In genomic region chr14:31494975-31495455, GRCm38 (mm10) we compare ENCODE assay signal across 8 mouse cellular contexts. TPM values are rescaled to one million over a fixed set of nuclear protein-coding genes. Genes with fewer than 3 reads are reported as not detected.
DNase-seq lines count a peak whose midpoint lies in the region; ATAC-seq and TF ChIP-seq lines count a peak whose summit lies in the region.

Gene Mettl6, minus strand, starts transcription at chr14:31495040.

- no peak for TF ChIP-seq CTCF in liver, embryonic 14.5 days (IDR thresholded peaks at IDR 0.05; ENCODE audit: low read depth)
- TF ChIP-seq CTCF in stomach, postnatal 0 days (IDR thresholded peaks at IDR 0.05; ENCODE audit: low read depth), result peak; percentile 27; the same call in 1 of the 2 replicates

- ATAC-seq in CD4-positive, CD25-positive, alpha-beta regulatory T cell, adult 4 months, result peak; percentile 93
- peak; percentile 86 for ATAC-seq in heart, embryonic 15.5 days (replicated peaks; ENCODE audit: insufficient number of reproducible peaks, insufficient read depth, low FRiP score, low read depth)
- ATAC-seq in liver, embryonic 14.5 days (ENCODE audit: insufficient read depth), result peak; percentile 84
- peak; percentile 78 for ATAC-seq in neural tube, embryonic 11.5 days (ENCODE audit: insufficient read depth, low FRiP score, low TSS enrichment)
- peak; percentile 95 for ATAC-seq in stomach, postnatal 0 days (ENCODE audit: low FRiP score, low TSS enrichment)

- H3K4me2 ChIP-seq in heart, embryonic 15.5 days, result peak within 1 kb of the TSS; percentile 75
- peak within 1 kb of the TSS; percentile 97 for H3K4me2 ChIP-seq in liver, embryonic 14.5 days (ENCODE audit: low read depth)
- H3K4me2 ChIP-seq in neural tube, embryonic 11.5 days (ENCODE audit: low read depth), result peak within 1 kb of the TSS; percentile 96
- H3K4me2 ChIP-seq in stomach, postnatal 0 days (replicated peaks; ENCODE audit: low read depth), result peak within 1 kb of the TSS; percentile 86

- peak within 1 kb of the TSS; percentile 95 for H3K27ac ChIP-seq in forebrain, embryonic 10.5 days
- H3K27ac ChIP-seq in heart, embryonic 15.5 days, result peak within 1 kb of the TSS; percentile 91
- H3K27ac ChIP-seq in liver, embryonic 14.5 days, result peak within 1 kb of the TSS; percentile 86
- H3K27ac ChIP-seq in neural tube, embryonic 11.5 days (ENCODE audit: low read depth, low read length), result peak within 1 kb of the TSS; percentile 80
- peak within 1 kb of the TSS; percentile 93 for H3K27ac ChIP-seq in stomach, postnatal 0 days (replicated peaks)

- H3K9me3 ChIP-seq in forebrain, embryonic 10.5 days, result no peaks in the 10 kb centered on the region
- no peaks in the 10 kb centered on the region for H3K9me3 ChIP-seq in heart, embryonic 15.5 days (replicated peaks)
- H3K9me3 ChIP-seq in liver, embryonic 14.5 days (ENCODE audit: control insufficient read depth, low read length), result no peaks in the 10 kb centered on the region
- H3K9me3 ChIP-seq in neural tube, embryonic 11.5 days (ENCODE audit: control insufficient read depth, low read length), result no peaks in the 10 kb centered on the region
- no peaks in the 10 kb centered on the region for H3K9me3 ChIP-seq in stomach, postnatal 0 days (ENCODE audit: control insufficient read depth, low read length)

- peak; percentile 40; the same call in 1 of the 2 replicates for TF ChIP-seq EP300 in liver, embryonic 14.5 days (IDR thresholded peaks at IDR 0.05; ENCODE audit: low read depth)
- no peak for TF ChIP-seq EP300 in stomach, postnatal 0 days (optimal IDR thresholded peaks at IDR 0.05)

- peak within 1 kb of the TSS; percentile 96 for H3K9ac ChIP-seq in heart, embryonic 15.5 days
- H3K9ac ChIP-seq in liver, embryonic 14.5 days (replicated peaks), result peak within 1 kb of the TSS; percentile 93
- H3K9ac ChIP-seq in neural tube, embryonic 11.5 days (ENCODE audit: low read length), result peak within 1 kb of the TSS; percentile 93
- H3K9ac ChIP-seq in stomach, postnatal 0 days (ENCODE audit: low read length), result peak within 1 kb of the TSS; percentile 93

- peaks cover 56% of the 10 kb centered on the region for H3K36me3 ChIP-seq in forebrain, embryonic 10.5 days (replicated peaks)
- peaks cover 29% of the 10 kb centered on the region for H3K36me3 ChIP-seq in heart, embryonic 15.5 days
- H3K36me3 ChIP-seq in liver, embryonic 14.5 days (replicated peaks; ENCODE audit: control insufficient read depth, insufficient read depth, low read depth), result peaks cover 41% of the 10 kb centered on the region
- H3K36me3 ChIP-seq in neural tube, embryonic 11.5 days (ENCODE audit: control insufficient read depth, insufficient read depth, low read length), result 0 out of 2 replicates have a peak, but pooled peaks cover 2% of the 10 kb centered on the region
- H3K36me3 ChIP-seq in stomach, postnatal 0 days (ENCODE audit: control insufficient read depth, insufficient read depth, low read length), result peaks cover 4% of the 10 kb centered on the region; the same call in 1 of the 2 replicates

- peak; percentile 83 for DNase-seq in c-Kit-negative CD71-positive TER-119-positive erythroid progenitor cells, embryonic 14.5 days (ENCODE audit: low read depth, low spot score)
- DNase-seq in forebrain, embryonic 10.5 days (ENCODE audit: extremely low spot score, low spot score), result peak; percentile 88
- peak; percentile 91 to 95 for DNase-seq in kidney, postnatal 25 days
- DNase-seq in liver, embryonic 14.5 days (ENCODE audit: low read depth in 3 of 3, low spot score in 3 of 3), result peak; percentile 89 to 91 (median 91)
- DNase-seq in neural tube, embryonic 11.5 days (ENCODE audit: low spot score), result peak; percentile 91
- DNase-seq in stomach, postnatal 0 days (ENCODE audit: low spot score), result peak; percentile 94

- H3K27me3 ChIP-seq in forebrain, embryonic 10.5 days (ENCODE audit: poor library complexity, severe bottlenecking), result no peaks in the 10 kb centered on the region
- H3K27me3 ChIP-seq in heart, embryonic 15.5 days, result no peaks in the 10 kb centered on the region
- H3K27me3 ChIP-seq in liver, embryonic 14.5 days (ENCODE audit: control insufficient read depth, insufficient read depth, low read length), result no peaks in the 10 kb centered on the region
- H3K27me3 ChIP-seq in neural tube, embryonic 11.5 days (ENCODE audit: control insufficient read depth, insufficient read depth, low read length), result no peaks in the 10 kb centered on the region
- no peaks in the 10 kb centered on the region for H3K27me3 ChIP-seq in stomach, postnatal 0 days (ENCODE audit: control insufficient read depth, insufficient read depth, low read length)

- H3K4me1 ChIP-seq in forebrain, embryonic 10.5 days, result peaks cover 33% of the 10 kb centered on the region
- H3K4me1 ChIP-seq in heart, embryonic 15.5 days (replicated peaks), result peaks cover 41% of the 10 kb centered on the region
- peaks cover 22 to 26% of the 10 kb centered on the region in 2 experiments for H3K4me1 ChIP-seq in liver, embryonic 14.5 days (replicated peaks; ENCODE audit: control insufficient read depth in 2 of 2, insufficient read depth in 2 of 2, low read length in 1 of 2)
- peaks cover 18% of the 10 kb centered on the region for H3K4me1 ChIP-seq in neural tube, embryonic 11.5 days (ENCODE audit: control insufficient read depth, insufficient read depth, low read length)
- peaks cover 7% of the 10 kb centered on the region; the same call in 1 of the 2 replicates for H3K4me1 ChIP-seq in stomach, postnatal 0 days (replicated peaks; ENCODE audit: control insufficient read depth, insufficient read depth)

- peak within 1 kb of the TSS; percentile 94 for H3K4me3 ChIP-seq in forebrain, embryonic 10.5 days
- H3K4me3 ChIP-seq in heart, embryonic 15.5 days, result peak within 1 kb of the TSS; percentile 89
- peak within 1 kb of the TSS; percentile 86 to 99 for H3K4me3 ChIP-seq in liver, embryonic 14.5 days (ENCODE audit: insufficient read depth in 1 of 2, low read depth in 2 of 2, low read length in 2 of 2)
- H3K4me3 ChIP-seq in neural tube, embryonic 11.5 days (ENCODE audit: low read depth, low read length), result peak within 1 kb of the TSS; percentile 93
- H3K4me3 ChIP-seq in stomach, postnatal 0 days (ENCODE audit: low read depth, low read length), result peak within 1 kb of the TSS; percentile 86

- under 1% methylated on average over 49 of the region's 49 CpGs for WGBS in forebrain, embryonic 10.5 days
- WGBS in heart, embryonic 15.5 days, result under 1% methylated on average over 49 of the region's 49 CpGs
- under 1% methylated on average over 49 of the region's 49 CpGs for WGBS in liver, embryonic 14.5 days (ENCODE audit: insufficient replicate concordance)
- WGBS in neural tube, embryonic 11.5 days, result 0% methylated on average over 49 of the region's 49 CpGs
- WGBS in stomach, postnatal 0 days, result under 1% methylated on average over 49 of the region's 49 CpGs

RNA-seq across cellular contexts. Expression of gene Mettl6, which starts in this region (rescaled TPM):
- 10 to 100 TPM; 68.2 to 69.7 TPM for polyA plus RNA-seq in CD4-positive, CD25-positive, alpha-beta regulatory T cell, adult 4 months (2017; shearing (Covaris generic))
- polyA plus RNA-seq in forebrain, embryonic 10.5 days (2016; fragmentation: Nextera tagmentation; extraction: Ambion mirVana), result 79.1 and 79.9 TPM in 2 replicates
- 34.1 and 38.4 TPM in 2 replicates for polyA plus RNA-seq in heart, embryonic 15.5 days (2015; fragmentation: Nextera tagmentation; extraction: Ambion mirVana)
- 5.4 and 9.6 TPM in 2 replicates for polyA plus RNA-seq in liver, embryonic 14.5 days (2012; rRNA removed)
- polyA plus RNA-seq in liver, embryonic 14.5 days (2014; fragmentation: Nextera tagmentation; extraction: Ambion mirVana), result 28.9 and 30.5 TPM in 2 replicates
- 78.9 and 85.6 TPM in 2 replicates for polyA plus RNA-seq in neural tube, embryonic 11.5 days (2014; fragmentation: Nextera tagmentation; extraction: Ambion mirVana)
- 29.4 and 31.9 TPM in 2 replicates for polyA plus RNA-seq in stomach, postnatal 0 days (2015; fragmentation: Nextera tagmentation; extraction: Ambion mirVana)

Comparison
In these comparisons a context has a peak if more than half of its experiments do, and no peak if none do; other contexts are left out.
1. Peak in every context shown above with its lines: DNase-seq, ATAC-seq, H3K4me3 ChIP-seq and H3K27ac ChIP-seq.